Mouse (Mus musculus): ENCODE measurements around the gene Fyttd1. TPM values are rescaled to one million over a fixed set of nuclear protein-coding genes. Genes with fewer than 3 reads are reported as not detected.
"Not testable (repeated sequence)": the region's sequence is repeated elsewhere in the genome, so short reads cannot be mapped to it uniquely, and the experiment has no call there.

Fyttd1 gene
- polyA plus RNA-seq, 1 experiment from 2014 or later = 122 TPM

DNA sequence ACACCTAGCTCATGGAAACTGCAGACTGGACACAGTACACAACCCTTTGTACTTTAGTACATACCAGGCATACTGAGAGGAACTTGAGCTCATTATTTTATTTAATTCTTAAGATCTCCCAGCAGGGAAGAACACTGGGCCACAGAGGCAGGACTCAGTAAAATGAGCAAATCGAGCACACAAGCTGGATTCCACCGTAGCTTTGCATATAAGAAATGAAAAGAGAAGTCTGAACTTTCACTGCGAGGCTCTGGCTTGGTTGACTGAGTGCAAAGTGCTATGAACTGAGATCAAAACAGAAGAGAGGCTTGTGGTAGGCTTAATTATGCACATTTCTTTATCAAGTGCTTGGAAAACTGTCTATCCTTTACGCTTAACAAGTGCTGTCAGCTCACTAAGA lies 11.9 kb upstream of the Fyttd1 start:
- Histone ChIP-seq H3K36me3 (peaks cover 16% of the 10 kb centered on the region), H3K27ac (no peak overlapping the region), H3K27me3 (ENCODE audit: insufficient read depth, poor library complexity, severe bottlenecking) (no peaks in the 10 kb centered on the region), H3K4me1 (peaks cover 19% of the 10 kb centered on the region), H3K9me3 (no peaks in the 10 kb centered on the region), H3K4me3 (no peak overlapping the region)
- 87% methylated on average over 4 of the region's 4 CpGs for WGBS
- DNase-seq (ENCODE audit: low spot score) = no peak

DNA sequence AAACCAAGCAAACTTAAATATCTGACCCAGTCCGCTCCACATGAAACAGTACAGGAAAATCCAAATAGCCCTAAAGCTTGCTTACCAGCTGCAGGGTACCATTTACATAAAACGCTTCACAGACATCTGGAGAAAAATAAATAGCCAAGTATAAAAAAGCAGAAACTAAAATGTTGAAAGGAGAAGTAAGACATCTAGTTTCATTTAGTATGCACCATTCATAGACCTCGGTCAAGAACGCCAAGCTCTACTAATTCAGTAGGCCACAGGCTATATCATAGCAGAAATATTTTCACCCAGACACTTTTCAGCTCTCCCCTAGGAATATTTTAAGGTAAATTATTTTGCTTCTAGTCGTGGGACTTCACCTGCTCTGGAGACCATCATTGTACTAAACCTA lies 10.6 kb upstream of the Fyttd1 start:
- DNase-seq (ENCODE audit: low spot score) = no peak
- H3K27ac ChIP-seq = 0 out of 2 replicates have a peak overlapping the region, but pooled peaks have one; percentile 90
- no peaks in the 10 kb centered on the region for H3K27me3 ChIP-seq (ENCODE audit: insufficient read depth, poor library complexity, severe bottlenecking)
- peaks cover 19% of the 10 kb centered on the region for H3K4me1 ChIP-seq
- H3K36me3 ChIP-seq = 0 out of 2 replicates have a peak, but pooled peaks cover 5% of the 10 kb centered on the region
- WGBS = 87% methylated on average over 5 of the region's 5 CpGs
- H3K9me3 ChIP-seq = no peaks in the 10 kb centered on the region
- H3K4me3 ChIP-seq = peak overlapping the region; percentile 86

DNA sequence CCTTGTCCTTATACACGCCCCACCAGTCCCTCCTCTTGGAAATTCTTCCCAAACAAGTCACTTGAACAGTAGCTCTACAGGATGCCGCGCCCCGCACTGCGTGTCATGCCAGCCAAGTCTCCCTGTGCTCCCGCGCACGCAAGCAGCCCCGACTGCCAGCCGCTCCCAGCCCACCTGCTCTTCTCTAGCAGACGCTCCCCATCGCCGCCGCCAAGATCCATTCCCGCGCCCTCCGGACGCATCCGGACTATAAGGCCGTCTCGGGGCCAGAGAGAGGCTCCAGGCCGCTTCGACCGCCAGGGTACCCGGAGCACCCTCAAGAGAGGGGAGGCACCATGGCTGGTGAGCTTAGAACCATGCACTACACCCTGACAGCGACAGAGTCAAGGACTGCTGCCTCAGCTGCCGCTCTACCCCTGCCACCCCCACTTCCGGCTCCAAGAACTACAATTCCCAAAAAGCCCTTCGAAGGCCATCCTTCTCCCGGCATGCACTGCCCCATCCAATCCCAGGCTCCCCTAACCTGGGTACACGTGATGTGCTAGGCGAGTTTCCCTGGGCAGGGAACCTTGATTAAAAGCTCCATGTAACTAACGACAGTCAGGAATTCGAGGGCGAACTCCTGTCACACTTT lies 9.3 kb upstream of the Fyttd1 start:
- Histone ChIP-seq H3K27ac (peak overlapping the region; percentile 90), H3K4me1 (peaks cover 19% of the 10 kb centered on the region), H3K9me3 (no peaks in the 10 kb centered on the region), H3K27me3 (ENCODE audit: insufficient read depth, poor library complexity, severe bottlenecking) (no peaks in the 10 kb centered on the region), H3K36me3 (0 out of 2 replicates have a peak, but pooled peaks cover 5% of the 10 kb centered on the region), H3K4me3 (peak overlapping the region; percentile 86)
- peak; percentile 97 for DNase-seq (ENCODE audit: low spot score)
- WGBS = under 1% methylated on average over 35 of the region's 35 CpGs

DNA sequence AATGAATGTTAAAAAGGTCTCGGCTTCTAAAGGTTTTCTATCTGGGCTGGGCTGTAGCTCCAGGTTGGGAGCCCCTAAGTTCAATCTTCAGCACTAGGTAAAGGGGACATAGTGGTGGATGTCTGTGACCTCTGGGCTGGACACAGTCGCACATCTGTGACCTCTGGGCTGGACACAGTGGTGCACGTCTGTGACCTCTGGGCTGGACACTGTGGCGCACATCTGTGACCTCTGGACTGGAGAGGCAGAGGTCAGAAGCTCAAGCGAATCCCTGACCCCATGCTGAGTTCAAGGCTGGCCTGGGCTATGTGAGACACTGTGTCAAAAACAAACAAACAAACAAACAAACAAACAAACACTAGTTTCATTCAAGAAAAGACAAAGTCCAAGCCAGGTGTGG lies 7.1 kb upstream of the Fyttd1 start:
- Histone ChIP-seq H3K36me3 (no peaks in the 10 kb centered on the region), H3K4me1 (peaks cover 19% of the 10 kb centered on the region), H3K4me3 (no peak overlapping the region), H3K27me3 (ENCODE audit: insufficient read depth, poor library complexity, severe bottlenecking) (no peaks in the 10 kb centered on the region), H3K9me3 (no peaks in the 10 kb centered on the region), H3K27ac (no peak overlapping the region)
- WGBS = 60% methylated on average over 5 of the region's 5 CpGs
- no peak for DNase-seq (ENCODE audit: low spot score)

DNA sequence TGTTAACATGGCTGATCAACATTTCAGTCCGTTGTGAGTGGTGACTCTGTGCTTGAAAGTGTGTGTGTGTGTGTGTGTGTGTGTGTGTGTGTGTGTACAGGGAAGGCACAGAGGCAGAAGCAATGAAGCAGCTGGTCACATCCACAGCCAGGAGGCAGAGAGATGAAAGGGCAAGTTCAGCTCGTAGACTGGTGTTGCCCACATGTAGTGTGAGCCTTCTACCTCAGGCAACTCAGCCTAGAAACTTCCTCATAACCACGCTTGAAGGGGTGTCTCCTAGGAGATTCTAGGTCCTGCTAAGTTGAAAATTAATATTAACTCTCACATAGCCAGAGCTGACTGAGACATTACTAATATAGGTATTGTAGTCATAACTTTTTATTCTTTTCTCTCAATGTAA lies 3.9 kb upstream of the Fyttd1 start:
- H3K27ac ChIP-seq = no peak overlapping the region
- H3K4me3 ChIP-seq = no peak overlapping the region
- no peaks in the 10 kb centered on the region for H3K27me3 ChIP-seq (ENCODE audit: insufficient read depth, poor library complexity, severe bottlenecking)
- H3K4me1 ChIP-seq = peaks cover 5% of the 10 kb centered on the region; the same call in 1 of the 2 replicates
- 52% methylated on average over 3 of the region's 3 CpGs for WGBS
- no peaks in the 10 kb centered on the region for H3K36me3 ChIP-seq
- H3K9me3 ChIP-seq = no peaks in the 10 kb centered on the region
- DNase-seq (ENCODE audit: low spot score) = no peak

DNA sequence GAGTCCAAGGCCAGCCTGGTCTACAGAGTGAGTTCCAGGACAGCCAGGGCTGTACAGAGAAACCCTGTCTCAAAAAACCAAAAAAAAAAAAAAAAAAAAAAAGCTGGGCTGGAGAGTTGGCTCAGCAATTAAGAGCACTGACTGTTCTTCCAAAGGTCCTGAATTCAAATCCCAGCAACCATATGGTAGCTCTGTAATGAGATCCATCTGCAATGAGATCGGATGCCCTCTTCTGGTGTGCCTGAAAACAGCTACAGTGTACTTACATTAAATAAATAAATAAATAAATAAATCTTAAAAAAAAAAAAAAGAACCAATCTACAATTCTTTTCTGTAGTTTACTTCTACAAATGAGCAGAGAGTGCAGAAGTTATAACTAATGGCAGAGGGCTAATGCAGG lies 2.0 kb upstream of the Fyttd1 start:
- H3K9me3 ChIP-seq; H3K36me3 ChIP-seq; H3K27me3 ChIP-seq (ENCODE audit: insufficient read depth, poor library complexity, severe bottlenecking); DNase-seq (ENCODE audit: low spot score); H3K4me3 ChIP-seq; H3K27ac ChIP-seq: not testable (repeated sequence)
- 61% methylated on average over 1 of the region's 1 CpGs for WGBS
- peaks cover 14% of the 10 kb centered on the region for H3K4me1 ChIP-seq

DNA sequence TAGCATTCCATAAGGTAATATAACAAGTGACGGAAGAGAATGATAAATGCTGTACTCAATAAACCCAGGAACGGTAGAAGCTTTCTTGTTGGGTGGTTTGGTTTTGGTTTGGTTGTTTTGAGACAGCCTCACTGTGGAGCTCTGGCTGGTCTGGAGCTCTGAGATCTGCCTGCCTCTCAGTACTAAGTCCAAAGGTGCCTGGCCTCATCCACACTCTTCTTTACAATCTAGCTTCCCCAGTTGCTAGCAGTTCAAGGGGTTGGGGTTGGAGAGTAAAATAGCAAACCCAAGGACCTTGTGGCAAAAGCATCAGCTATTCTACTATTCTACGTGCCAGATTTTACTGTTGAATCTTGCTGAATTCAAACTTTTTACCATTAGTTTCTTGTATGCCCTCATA lies 1.5 kb upstream of the Fyttd1 start:
- DNase-seq (ENCODE audit: low spot score) = no peak
- Histone ChIP-seq H3K9me3 (no peaks in the 10 kb centered on the region), H3K36me3 (no peaks in the 10 kb centered on the region), H3K4me1 (peaks cover 16% of the 10 kb centered on the region), H3K27me3 (ENCODE audit: insufficient read depth, poor library complexity, severe bottlenecking) (no peaks in the 10 kb centered on the region), H3K4me3 (no peak overlapping the region), H3K27ac (no peak overlapping the region)
- WGBS = 84% methylated on average over 3 of the region's 3 CpGs

DNA sequence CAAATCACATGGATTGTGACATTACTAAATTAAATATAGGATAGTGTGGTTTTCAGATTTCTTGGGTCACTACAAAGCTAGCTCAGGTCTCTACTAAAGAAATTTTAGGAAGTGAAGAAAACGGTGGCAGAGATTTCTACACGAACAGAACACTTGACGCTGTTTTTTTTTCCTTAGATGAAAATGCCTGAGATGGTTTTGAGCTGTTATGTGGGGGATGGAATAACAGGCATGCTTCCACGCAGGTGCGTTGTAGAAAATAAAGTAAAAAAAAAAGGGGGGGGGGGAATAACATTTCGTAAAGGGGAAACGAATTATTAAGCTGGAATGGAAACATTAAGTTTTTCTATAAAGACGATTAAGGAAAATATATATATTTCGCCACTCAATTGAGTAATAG lies 469 bp upstream of the Fyttd1 start:
- Histone ChIP-seq H3K27ac (peak overlapping the region; percentile 96), H3K9me3 (no peaks in the 10 kb centered on the region), H3K36me3 (no peaks in the 10 kb centered on the region), H3K4me1 (peaks cover 19% of the 10 kb centered on the region), H3K4me3 (peak overlapping the region; percentile 92), H3K27me3 (ENCODE audit: insufficient read depth, poor library complexity, severe bottlenecking) (no peaks in the 10 kb centered on the region)
- WGBS = 23% methylated on average over 9 of the region's 9 CpGs
- DNase-seq (ENCODE audit: low spot score) = no peak

DNA sequence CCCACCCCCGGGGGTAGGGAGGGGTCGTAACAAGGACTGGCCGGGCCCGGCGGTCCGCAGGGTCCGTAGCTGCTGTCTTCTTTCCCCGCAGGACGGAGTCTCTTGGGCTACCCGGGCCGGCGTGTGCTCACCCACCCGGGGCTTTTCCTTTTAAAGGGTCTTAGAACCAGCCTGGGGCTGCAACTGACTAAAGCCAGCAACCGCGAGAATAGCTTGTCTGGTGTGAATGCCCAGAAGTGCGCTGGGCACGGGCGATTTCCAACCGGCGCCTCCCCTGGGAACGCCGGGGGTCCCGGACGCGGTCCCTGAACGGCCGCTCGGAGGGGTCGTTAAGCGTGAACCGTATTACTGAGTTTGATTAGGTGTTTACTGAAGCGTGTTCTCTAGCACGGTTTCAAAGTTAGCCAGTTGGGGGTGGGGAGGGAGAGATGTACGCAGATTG lies 878 bp downstream of the Fyttd1 start:
- H3K27ac ChIP-seq = peak overlapping the region; percentile 96
- H3K4me1 ChIP-seq = peaks cover 20% of the 10 kb centered on the region
- no peak for DNase-seq (ENCODE audit: low spot score)
- H3K27me3 ChIP-seq (ENCODE audit: insufficient read depth, poor library complexity, severe bottlenecking) = no peaks in the 10 kb centered on the region
- peak overlapping the region; percentile 92 for H3K4me3 ChIP-seq
- under 1% methylated on average over 34 of the region's 34 CpGs for WGBS
- H3K36me3 ChIP-seq = no peaks in the 10 kb centered on the region
- no peaks in the 10 kb centered on the region for H3K9me3 ChIP-seq

DNA sequence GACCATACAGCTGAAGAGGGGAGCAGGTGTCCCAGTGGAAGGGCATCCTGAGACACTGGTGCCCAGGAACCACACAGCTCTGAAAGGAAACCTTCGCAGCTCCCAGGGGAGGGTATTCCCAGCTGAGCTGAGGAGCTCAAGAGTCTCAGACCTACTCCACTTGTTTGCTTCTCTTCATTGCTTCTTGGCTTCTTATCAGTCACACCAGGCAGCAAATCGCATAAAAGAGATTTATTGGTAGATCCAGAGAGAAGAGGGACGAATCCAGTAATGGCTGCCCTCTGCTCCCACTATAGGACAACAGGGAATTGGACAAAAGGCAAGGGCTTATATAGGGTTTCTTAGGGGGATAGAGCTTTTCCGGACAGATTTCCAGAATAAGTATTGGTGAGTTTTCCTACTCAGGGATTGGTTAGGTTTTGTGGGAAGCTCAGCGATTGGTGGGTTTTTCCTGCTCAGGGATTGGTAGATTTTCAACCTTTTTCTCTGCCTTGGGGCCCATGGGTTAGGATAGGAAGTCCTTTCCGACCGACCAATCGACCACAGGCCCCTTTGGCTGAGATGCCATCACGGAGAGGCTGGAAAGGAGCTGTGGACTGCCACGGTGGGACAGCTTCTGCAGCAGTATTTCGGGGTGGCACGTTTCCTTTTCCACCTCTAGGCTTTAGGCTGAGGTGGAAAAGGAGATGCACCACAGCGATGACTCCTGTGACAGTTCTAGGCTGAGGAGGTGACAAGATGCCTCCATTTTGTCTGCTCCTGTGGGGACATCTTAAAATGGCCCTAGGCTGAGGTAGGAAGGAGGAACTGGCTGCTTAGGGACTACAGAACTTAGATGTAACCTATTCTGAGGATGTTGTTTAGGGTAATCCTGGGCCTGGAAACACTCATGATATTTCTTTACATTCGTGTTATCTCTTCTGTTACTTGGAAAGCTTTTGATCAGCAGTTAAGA lies 1.9 kb downstream of the Fyttd1 start:
- DNase-seq (ENCODE audit: low spot score) = no peak
- WGBS = 88% methylated on average over 14 of the region's 14 CpGs
- Histone ChIP-seq H3K27me3 (ENCODE audit: insufficient read depth, poor library complexity, severe bottlenecking) (no peaks in the 10 kb centered on the region), H3K4me1 (peaks cover 20% of the 10 kb centered on the region), H3K9me3 (no peaks in the 10 kb centered on the region), H3K27ac (peak overlapping the region; percentile 96; the same call in 1 of the 2 replicates), H3K4me3 (peak overlapping the region; percentile 92), H3K36me3 (no peaks in the 10 kb centered on the region; the same call in 1 of the 2 replicates)

DNA sequence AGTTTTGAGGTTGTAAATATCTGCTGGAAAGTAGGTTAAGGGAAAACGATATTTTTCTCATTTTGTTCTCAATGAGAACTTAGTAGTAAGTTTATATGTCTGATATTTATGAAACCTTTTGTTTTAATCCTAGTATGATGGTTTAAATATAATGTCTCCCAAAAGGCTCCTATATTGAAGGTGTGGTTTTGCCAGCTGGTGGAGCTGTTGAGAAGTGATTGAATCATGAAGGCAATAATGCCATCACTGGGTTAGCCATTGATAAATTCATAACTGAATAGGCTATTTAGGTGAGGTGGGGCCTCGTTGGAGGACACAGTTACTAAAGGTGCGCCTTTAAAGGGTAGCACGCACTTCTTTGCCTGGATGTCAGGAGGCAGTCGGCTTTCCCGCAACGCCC lies 4.2 kb downstream of the Fyttd1 start:
- no peak overlapping the region for H3K4me3 ChIP-seq
- H3K27ac ChIP-seq = no peak overlapping the region
- 78% methylated on average over 7 of the region's 7 CpGs for WGBS
- no peaks in the 10 kb centered on the region for H3K9me3 ChIP-seq
- peaks cover 20% of the 10 kb centered on the region for H3K4me1 ChIP-seq
- peaks cover 14% of the 10 kb centered on the region for H3K36me3 ChIP-seq
- H3K27me3 ChIP-seq (ENCODE audit: insufficient read depth, poor library complexity, severe bottlenecking) = no peaks in the 10 kb centered on the region
- DNase-seq (ENCODE audit: low spot score) = no peak

DNA sequence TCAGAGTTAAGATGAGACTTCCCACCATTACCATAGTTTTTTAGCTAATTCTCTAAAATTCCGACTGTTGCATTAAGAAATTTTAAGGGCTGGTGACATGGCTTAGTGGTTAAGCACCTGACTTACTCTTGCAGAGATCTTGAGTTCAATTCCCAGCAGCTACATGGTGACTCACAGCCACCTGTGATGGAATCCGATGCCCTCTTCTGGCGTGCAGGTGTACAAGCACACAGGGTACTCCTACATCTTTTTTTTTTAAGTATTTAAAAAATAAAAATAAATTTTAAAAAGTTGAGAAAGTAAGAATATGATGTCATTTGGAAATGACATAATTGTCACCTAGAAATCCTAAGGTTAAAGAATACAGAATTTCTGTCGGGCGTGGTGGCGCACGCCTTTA lies 10.7 kb downstream of the Fyttd1 start:
- Histone ChIP-seq H3K27ac (no peak overlapping the region), H3K4me3 (no peak overlapping the region), H3K27me3 (ENCODE audit: insufficient read depth, poor library complexity, severe bottlenecking) (no peaks in the 10 kb centered on the region), H3K4me1 (no peaks in the 10 kb centered on the region), H3K9me3 (no peaks in the 10 kb centered on the region), H3K36me3 (peaks cover 58% of the 10 kb centered on the region)
- 87% methylated on average over 7 of the region's 7 CpGs for WGBS
- no peak for DNase-seq (ENCODE audit: low spot score)

DNA sequence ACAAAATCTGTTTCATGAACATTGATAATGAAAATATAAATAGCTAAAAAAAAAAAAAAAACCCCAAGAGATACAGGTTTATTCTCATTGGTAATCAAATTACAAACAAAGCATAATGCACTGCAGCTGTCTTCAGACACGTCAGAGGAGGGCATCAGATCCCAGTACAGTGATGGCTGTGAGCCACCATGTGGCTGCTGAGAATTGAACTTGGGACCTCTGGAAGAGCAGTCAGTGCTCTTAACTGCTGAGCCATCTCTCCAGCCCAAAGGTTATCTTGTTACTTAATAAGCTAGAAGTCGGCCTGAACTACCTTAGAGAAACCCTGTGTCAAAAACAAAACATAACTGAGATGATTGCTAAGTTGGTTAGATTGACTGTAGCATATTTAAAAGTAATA lies 12.6 kb downstream of the Fyttd1 start:
- no peaks in the 10 kb centered on the region for H3K4me1 ChIP-seq
- H3K27ac ChIP-seq = no peak overlapping the region
- no peaks in the 10 kb centered on the region for H3K27me3 ChIP-seq (ENCODE audit: insufficient read depth, poor library complexity, severe bottlenecking)
- H3K9me3 ChIP-seq = no peaks in the 10 kb centered on the region
- no peak overlapping the region for H3K4me3 ChIP-seq
- H3K36me3 ChIP-seq = peaks cover 66% of the 10 kb centered on the region
- 67% methylated on average over 2 of the region's 2 CpGs for WGBS
- no peak for DNase-seq (ENCODE audit: low spot score)
